Comparison of ENCODE assay signal across 8 mouse cellular contexts in the genomic region with DNA sequence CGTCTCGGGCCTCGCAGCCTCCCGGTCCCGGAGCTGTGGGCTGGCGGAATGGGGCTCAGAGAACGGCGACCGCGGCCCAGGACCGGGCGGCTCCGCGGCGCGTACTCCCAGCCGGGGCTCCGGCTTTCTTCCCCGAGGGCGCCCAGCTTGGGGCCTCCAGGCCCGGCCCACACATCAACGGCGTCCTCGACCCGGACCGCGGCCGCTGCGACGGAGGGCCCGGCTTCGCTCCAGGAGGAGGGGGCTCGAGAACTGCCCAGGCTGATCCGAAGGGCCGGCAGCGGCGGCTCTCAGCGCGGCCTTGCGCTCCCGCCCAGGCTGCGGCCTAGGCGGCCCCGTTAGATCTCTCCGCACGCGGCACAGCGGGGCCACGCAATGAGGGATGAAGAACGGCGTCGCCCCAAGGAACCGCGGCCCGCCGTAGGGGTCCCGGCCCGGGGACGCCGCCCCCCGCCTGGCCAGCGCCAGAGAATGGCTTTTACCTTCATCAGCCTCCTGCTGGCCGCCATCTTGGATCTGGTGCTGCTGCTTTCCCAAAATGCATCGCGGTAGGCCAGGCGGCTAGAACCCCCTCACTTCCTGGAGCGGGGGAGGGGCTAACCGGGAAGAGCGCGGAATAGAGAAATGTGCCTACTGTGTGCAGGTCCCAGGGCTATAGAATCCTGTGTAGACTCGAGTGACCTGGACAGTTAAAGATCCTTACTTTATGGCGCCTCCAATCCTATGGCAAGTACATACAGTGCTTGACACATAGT. TPM values are rescaled to one million over a fixed set of nuclear protein-coding genes. Genes with fewer than 3 reads are reported as not detected.
DNase-seq lines count a peak whose midpoint lies in the region; ATAC-seq and TF ChIP-seq lines count a peak whose summit lies in the region.

No protein-coding gene starts in this region.

- peak overlapping the region; percentile 96 for H3K9ac ChIP-seq in hindbrain, postnatal 0 days (replicated peaks; ENCODE audit: low read length)

- no peaks in the 10 kb centered on the region for H3K27me3 ChIP-seq in hindbrain, postnatal 0 days (ENCODE audit: insufficient read depth, low read length)

- 1% methylated on average over 71 of the region's 72 CpGs for WGBS in hindbrain, postnatal 0 days
- WGBS in macrophage (ENCODE audit: missing documents) = 2% methylated on average over 54 of the region's 72 CpGs

- peak; percentile 74 for ATAC-seq in activated CD4-positive, CD25-positive, alpha-beta regulatory T cell, adult 4 months
- peak; percentile 83 for ATAC-seq in common myeloid progenitor, adult 5-6 weeks (replicated peaks; ENCODE audit: low read depth, poor library complexity, severe bottlenecking)
- ATAC-seq in hindbrain, postnatal 0 days = peak; percentile 91

- no peak for TF ChIP-seq CTCF in gastrocnemius, adult 2 months (IDR thresholded peaks at IDR 0.05)
- peak; percentile 1 for TF ChIP-seq CTCF in hindbrain, postnatal 0 days (IDR thresholded peaks at IDR 0.05; ENCODE audit: low read depth)
- TF ChIP-seq CTCF in left cerebral cortex, adult 2 months (IDR thresholded peaks at IDR 0.05) = no peak

- H3K79me2 ChIP-seq in macrophage (ENCODE audit: inconsistent target) = peaks cover 48% of the 10 kb centered on the region

- H3K4me3 ChIP-seq in gastrocnemius, adult 2 months = peak overlapping the region; percentile 99
- peak overlapping the region; percentile 79 for H3K4me3 ChIP-seq in hindbrain, postnatal 0 days (ENCODE audit: low read length)
- H3K4me3 ChIP-seq in left cerebral cortex, adult 2 months = peak overlapping the region; percentile 94
- peak overlapping the region; percentile 84 for H3K4me3 ChIP-seq in macrophage (ENCODE audit: inconsistent target)

- peak overlapping the region; percentile 86 for H3K4me2 ChIP-seq in hindbrain, postnatal 0 days (ENCODE audit: low read depth, low read length)

- peaks cover 8% of the 10 kb centered on the region; the same call in 1 of the 2 replicates for H3K4me1 ChIP-seq in hindbrain, postnatal 0 days (ENCODE audit: insufficient read depth, low read length)

- H3K27ac ChIP-seq in gastrocnemius, adult 2 months = peak overlapping the region; percentile 95
- peak overlapping the region; percentile 82 for H3K27ac ChIP-seq in hindbrain, postnatal 0 days
- H3K27ac ChIP-seq in left cerebral cortex, adult 2 months = peak overlapping the region; percentile 91
- H3K27ac ChIP-seq in macrophage = peak overlapping the region; percentile 59

- DNase-seq in gastrocnemius, adult 2 months = peak; percentile 88
- DNase-seq in hindbrain, postnatal 0 days (ENCODE audit: low spot score) = peak; percentile 91
- DNase-seq in left cerebral cortex, adult 2 months (ENCODE audit: extremely low spot score in 1 of 2, low spot score in 2 of 2) = peak; percentile 85
- peak; percentile 90 for DNase-seq in right cerebral cortex, adult 18-20 months
- peak; percentile 72 for DNase-seq in urinary bladder, adult 2 months (ENCODE audit: low spot score)

- intact Hi-C loops in gastrocnemius, adult 2 months (cut with DNase I) = no loop called here
- intact Hi-C loops in left cerebral cortex, adult 2 months (cut with DNase I) = loop anchor here (2.0 kb wide), 1 partner anchor 54 kb away; a partner anchor contains a TSS

- no peaks in the 10 kb centered on the region for H3K36me3 ChIP-seq in hindbrain, postnatal 0 days (ENCODE audit: insufficient read depth, low read length)
- H3K36me3 ChIP-seq in macrophage (ENCODE audit: inconsistent target) = no peaks in the 10 kb centered on the region

- H3K9me3 ChIP-seq in hindbrain, postnatal 0 days (ENCODE audit: low read length) = no peaks in the 10 kb centered on the region

RNA-seq across cellular contexts. Expression of a gene that starts 1.3 kb away (rescaled TPM):
- polyA plus RNA-seq in activated CD4-positive, CD25-positive, alpha-beta regulatory T cell, adult 4 months (2017; shearing (Covaris generic)) = 100 to 1,000 TPM; 300 to 366 TPM
- 135 and 163 TPM in 2 replicates for total RNA-seq in common myeloid progenitor, adult 5-6 weeks (2017)
- total RNA-seq in gastrocnemius, adult 2 months (2021) = 100 to 1,000 TPM; 143 to 150 TPM
- 82.7 and 93.6 TPM in 2 replicates for total RNA-seq in hindbrain, postnatal 0 days (2014; rRNA removed)
- 325 and 326 TPM in 2 replicates for polyA plus RNA-seq in hindbrain, postnatal 0 days (2015; fragmentation: Nextera tagmentation; extraction: Ambion mirVana)
- 100 to 1,000 TPM; 140 to 146 TPM for total RNA-seq in left cerebral cortex, adult 2 months (2021)
- total RNA-seq in macrophage (2018; cell fraction: chromatin; rRNA removed) = 10 to 100 TPM; 28.9 to 86.2 (median 49.7) TPM
- 100 to 1,000 TPM; 225 to 367 (median 264) TPM for total RNA-seq in macrophage (2018; cell fraction: cytosol; rRNA removed)
- total RNA-seq in macrophage (2018; cell fraction: nucleus; rRNA removed) = 10 to 100 TPM; 29.9 to 94.3 (median 69.2) TPM
- polyA plus RNA-seq in macrophage (2018) = 216 to 529 TPM (median 268 TPM) in 3 replicates
- polyA plus RNA-seq in urinary bladder, adult 2 months (2012; rRNA removed) = 105 and 111 TPM in 2 replicates

RNA-seq across cellular contexts. Expression of a gene that starts 7.3 kb away (rescaled TPM):
- polyA plus RNA-seq in activated CD4-positive, CD25-positive, alpha-beta regulatory T cell, adult 4 months (2017; shearing (Covaris generic)) = not detected
- 0.18 and 0.29 TPM in 2 replicates for total RNA-seq in common myeloid progenitor, adult 5-6 weeks (2017)
- under 1 TPM in 1 of 2 experiments, not detected in 1; 0.05 TPM for total RNA-seq in gastrocnemius, adult 2 months (2021)
- total RNA-seq in hindbrain, postnatal 0 days (2014; rRNA removed) = 1.9 and 4.3 TPM in 2 replicates
- 1.0 and 1.3 TPM in 2 replicates for polyA plus RNA-seq in hindbrain, postnatal 0 days (2015; fragmentation: Nextera tagmentation; extraction: Ambion mirVana)
- total RNA-seq in left cerebral cortex, adult 2 months (2021) = 1 to 10 TPM; 1.8 to 2.0 TPM
- total RNA-seq in macrophage (2018; cell fraction: chromatin; rRNA removed) = under 1 TPM in 8 of 26 experiments, not detected in 18; 0.12 to 0.18 (median 0.15) TPM
- not detected for total RNA-seq in macrophage (2018; cell fraction: cytosol; rRNA removed)
- under 1 TPM in 5 of 26 experiments, not detected in 21; 0.08 to 0.25 (median 0.18) TPM for total RNA-seq in macrophage (2018; cell fraction: nucleus; rRNA removed)
- not detected in 3 replicates for polyA plus RNA-seq in macrophage (2018)
- polyA plus RNA-seq in urinary bladder, adult 2 months (2012; rRNA removed) = 0.26 and 0.37 TPM in 2 replicates

RNA-seq across cellular contexts. Expression of a gene that starts 32.2 kb away (rescaled TPM):
- polyA plus RNA-seq in activated CD4-positive, CD25-positive, alpha-beta regulatory T cell, adult 4 months (2017; shearing (Covaris generic)) = 1 to 10 TPM in 1 of 2 experiments, under 1 TPM in 1; 0.83 to 1.1 TPM
- total RNA-seq in common myeloid progenitor, adult 5-6 weeks (2017) = 1.5 and 1.6 TPM in 2 replicates
- 1 to 10 TPM; 1.1 to 1.8 TPM for total RNA-seq in gastrocnemius, adult 2 months (2021)
- total RNA-seq in hindbrain, postnatal 0 days (2014; rRNA removed) = 10.0 and 13.1 TPM in 2 replicates
- 4.7 and 5.1 TPM in 2 replicates for polyA plus RNA-seq in hindbrain, postnatal 0 days (2015; fragmentation: Nextera tagmentation; extraction: Ambion mirVana)
- total RNA-seq in left cerebral cortex, adult 2 months (2021) = 1 to 10 TPM; 5.3 to 6.0 TPM
- 1 to 10 TPM; 2.1 to 8.8 (median 4.5) TPM for total RNA-seq in macrophage (2018; cell fraction: chromatin; rRNA removed)
- total RNA-seq in macrophage (2018; cell fraction: cytosol; rRNA removed) = 1 to 10 TPM in 18 of 26 experiments, under 1 TPM in 8; 0.50 to 2.3 (median 1.2) TPM
- 1 to 10 TPM; 1.6 to 6.8 (median 3.2) TPM for total RNA-seq in macrophage (2018; cell fraction: nucleus; rRNA removed)
- 1.1 to 1.4 TPM (median 1.4 TPM) in 3 replicates for polyA plus RNA-seq in macrophage (2018)
- polyA plus RNA-seq in urinary bladder, adult 2 months (2012; rRNA removed) = 3.5 and 4.7 TPM in 2 replicates

RNA-seq across cellular contexts. Expression of a gene that starts 54.1 kb away (rescaled TPM):
- polyA plus RNA-seq in activated CD4-positive, CD25-positive, alpha-beta regulatory T cell, adult 4 months (2017; shearing (Covaris generic)) = under 1 TPM; 0.24 to 0.54 TPM
- total RNA-seq in common myeloid progenitor, adult 5-6 weeks (2017) = 1.6 and 4.5 TPM in 2 replicates
- total RNA-seq in gastrocnemius, adult 2 months (2021) = under 1 TPM in 1 of 2 experiments, not detected in 1; 0.11 TPM
- total RNA-seq in hindbrain, postnatal 0 days (2014; rRNA removed) = 7.2 and 8.8 TPM in 2 replicates
- polyA plus RNA-seq in hindbrain, postnatal 0 days (2015; fragmentation: Nextera tagmentation; extraction: Ambion mirVana) = 2.8 and 3.5 TPM in 2 replicates
- total RNA-seq in left cerebral cortex, adult 2 months (2021) = 1 to 10 TPM; 1.3 to 2.1 TPM
- 1 to 10 TPM in 9 of 26 experiments, under 1 TPM in 17; 0.20 to 2.2 (median 0.70) TPM for total RNA-seq in macrophage (2018; cell fraction: chromatin; rRNA removed)
- under 1 TPM in 14 of 26 experiments, not detected in 12; 0.03 to 0.32 (median 0.05) TPM for total RNA-seq in macrophage (2018; cell fraction: cytosol; rRNA removed)
- total RNA-seq in macrophage (2018; cell fraction: nucleus; rRNA removed) = 1 to 10 TPM in 6 of 26 experiments, under 1 TPM in 18, not detected in 2; 0.36 to 1.8 (median 0.62) TPM
- 0.03 to 0.11 TPM in 2 of 3 replicates, not detected in the other for polyA plus RNA-seq in macrophage (2018)
- 4.9 and 5.5 TPM in 2 replicates for polyA plus RNA-seq in urinary bladder, adult 2 months (2012; rRNA removed)

RNA-seq across cellular contexts. Expression of a gene that starts 56.7 kb away (rescaled TPM):
- 1 to 10 TPM; 7.0 to 8.2 TPM for polyA plus RNA-seq in activated CD4-positive, CD25-positive, alpha-beta regulatory T cell, adult 4 months (2017; shearing (Covaris generic))
- 14.3 and 25.8 TPM in 2 replicates for total RNA-seq in common myeloid progenitor, adult 5-6 weeks (2017)
- total RNA-seq in gastrocnemius, adult 2 months (2021) = under 1 TPM in 1 of 2 experiments, not detected in 1; 0.31 TPM
- total RNA-seq in hindbrain, postnatal 0 days (2014; rRNA removed) = 72.4 and 78.5 TPM in 2 replicates
- polyA plus RNA-seq in hindbrain, postnatal 0 days (2015; fragmentation: Nextera tagmentation; extraction: Ambion mirVana) = 41.3 and 43.9 TPM in 2 replicates
- total RNA-seq in left cerebral cortex, adult 2 months (2021) = 10 to 100 TPM; 24.0 to 25.4 TPM
- 1 to 10 TPM in 13 of 26 experiments, under 1 TPM in 8, not detected in 5; 0.44 to 4.1 (median 1.3) TPM for total RNA-seq in macrophage (2018; cell fraction: chromatin; rRNA removed)
- total RNA-seq in macrophage (2018; cell fraction: cytosol; rRNA removed) = 1 to 10 TPM; 1.3 to 3.9 (median 2.1) TPM
- total RNA-seq in macrophage (2018; cell fraction: nucleus; rRNA removed) = 1 to 10 TPM in 14 of 26 experiments, under 1 TPM in 12; 0.35 to 9.0 (median 1.0) TPM
- 1.3 to 7.1 TPM (median 2.0 TPM) in 3 replicates for polyA plus RNA-seq in macrophage (2018)
- 8.3 and 11.9 TPM in 2 replicates for polyA plus RNA-seq in urinary bladder, adult 2 months (2012; rRNA removed)

Comparison
In these comparisons a context has a peak if more than half of its experiments do, and no peak if none do; other contexts are left out.
1. Peak in every context shown above with its lines: DNase-seq, ATAC-seq, H3K4me3 ChIP-seq and H3K27ac ChIP-seq.